Mouse (Mus musculus): ENCODE measurements around the gene Gm8362.
"Not testable (repeated sequence)": the region's sequence is repeated elsewhere in the genome, so short reads cannot be mapped to it uniquely, and the experiment has no call there.

Gm8362 gene

DNA sequence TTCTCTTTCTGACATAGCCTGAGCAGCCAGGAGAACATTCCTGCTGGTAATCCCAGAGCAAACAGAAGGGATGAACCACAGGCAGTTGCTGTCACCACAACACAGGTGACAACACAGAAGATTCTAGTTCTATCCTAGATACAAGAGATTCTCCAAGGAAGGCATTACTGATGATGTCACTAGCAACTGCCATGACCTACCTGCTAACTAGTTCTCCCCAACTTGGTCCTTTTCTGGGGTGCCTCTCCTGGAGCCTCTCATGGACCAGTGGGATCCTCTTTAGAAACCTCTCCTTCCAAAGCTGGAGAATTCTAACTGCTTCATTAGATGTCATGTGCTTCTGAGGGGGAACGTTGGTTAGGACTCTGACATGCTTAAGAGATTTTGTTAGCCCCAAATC is at the start of gene Gm8362:
TSS of gene Gm8362 (minus strand) at position 101 of the 400 bp plus-strand sequence.
- DNase-seq (ENCODE audit: low spot score): not testable (repeated sequence)

DNA sequence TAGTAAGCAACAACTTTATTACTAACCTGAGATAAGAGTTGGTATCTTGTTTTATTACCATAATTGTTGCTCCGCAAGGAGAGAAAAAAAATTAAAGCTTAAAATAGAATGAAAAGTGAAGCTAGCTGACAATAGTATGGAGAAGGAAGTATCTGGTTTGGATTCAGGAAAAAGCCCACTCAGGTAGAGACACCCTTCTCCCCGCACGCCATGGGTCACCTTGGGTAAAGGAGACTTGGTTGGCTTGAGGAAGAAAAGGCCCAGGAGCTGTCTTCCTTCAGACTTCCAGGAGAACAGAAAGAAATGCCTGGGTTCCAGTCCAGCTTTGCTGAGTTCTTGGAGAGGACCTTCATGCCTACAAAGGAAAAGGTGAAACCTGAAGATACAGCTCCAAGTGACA is 49.1 kb upstream of the Gm8362 start:
- DNase-seq (ENCODE audit: low spot score): not testable (repeated sequence)

GRCm38 (mm10) chr14:6757231-6757536 is 17.0 kb downstream of the Gm8362 start:
- not testable (repeated sequence) for DNase-seq (ENCODE audit: low spot score)

GRCm38 (mm10) chr14:6756384-6757230 is 17.6 kb downstream of the Gm8362 start:
- not testable (repeated sequence) for DNase-seq (ENCODE audit: low spot score)

DNA sequence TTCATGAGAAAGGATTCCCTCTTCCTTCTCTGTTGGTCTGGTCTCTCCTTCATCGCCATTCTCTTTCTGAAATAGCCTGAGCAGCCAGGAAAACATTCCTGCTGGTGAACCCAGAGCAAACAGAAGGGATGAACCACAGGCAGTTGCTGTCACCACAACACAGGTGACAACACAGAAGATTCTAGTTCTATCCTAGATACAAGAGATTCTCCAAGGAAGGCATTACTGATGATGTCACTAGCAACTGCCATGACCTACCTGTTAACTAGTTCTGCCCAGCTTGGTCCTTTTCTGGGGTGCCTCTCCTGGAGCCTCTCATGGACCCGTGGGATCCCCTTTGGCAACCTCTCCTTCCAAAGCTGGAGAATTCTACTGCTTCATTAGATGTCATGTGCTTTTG is 32.0 kb downstream of the Gm8362 start, which contains the start of gene Gm3636:
TSS of gene Gm3636 (minus strand) at position 101 of the 400 bp plus-strand sequence.
- DNase-seq (ENCODE audit: low spot score): not testable (repeated sequence)

DNA sequence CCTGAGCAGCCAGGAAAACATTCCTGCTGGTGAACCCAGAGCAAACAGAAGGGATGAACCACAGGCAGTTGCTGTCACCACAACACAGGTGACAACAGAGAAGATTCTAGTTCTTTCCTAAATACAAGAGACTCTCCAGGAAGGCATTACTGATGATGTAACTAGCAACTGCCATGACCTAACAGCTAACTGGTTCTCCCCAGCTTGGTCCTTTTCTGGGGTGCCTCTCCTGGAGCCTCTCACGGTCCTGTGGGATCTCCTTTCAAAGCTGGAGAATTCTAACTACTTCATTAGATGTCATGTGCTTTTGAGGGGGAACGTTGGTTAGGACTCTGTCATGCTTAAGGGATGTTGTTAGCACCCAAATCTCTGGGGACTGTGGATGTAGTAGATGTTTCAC is 54.1 kb downstream of the Gm8362 start, which contains the start of gene Gm8050:
TSS of gene Gm8050 (minus strand) at position 101 of the 400 bp plus-strand sequence.
- DNase-seq (ENCODE audit: low spot score): not testable (repeated sequence)
